Mouse (Mus musculus) liver, adult 2 months (tissue): ENCODE measurements around the gene Mecom.

Source experiments
- CTCF ChIP-seq: fragments of 200-500 bp; IDR thresholded peaks from 2 replicates; pipeline ENCODE4 v1.5.1; 2011; ENCODE audit warnings: low read depth, low read length, control low read depth
- POLR2A ChIP-seq: fragments of 200-500 bp; IDR thresholded peaks from 2 replicates; pipeline ENCODE4 v1.6.1; 2011; ENCODE audit warnings: low read length, control low read depth; ENCODE audit not compliant: insufficient read depth; ENCODE audit errors: extremely low read depth

DNA sequence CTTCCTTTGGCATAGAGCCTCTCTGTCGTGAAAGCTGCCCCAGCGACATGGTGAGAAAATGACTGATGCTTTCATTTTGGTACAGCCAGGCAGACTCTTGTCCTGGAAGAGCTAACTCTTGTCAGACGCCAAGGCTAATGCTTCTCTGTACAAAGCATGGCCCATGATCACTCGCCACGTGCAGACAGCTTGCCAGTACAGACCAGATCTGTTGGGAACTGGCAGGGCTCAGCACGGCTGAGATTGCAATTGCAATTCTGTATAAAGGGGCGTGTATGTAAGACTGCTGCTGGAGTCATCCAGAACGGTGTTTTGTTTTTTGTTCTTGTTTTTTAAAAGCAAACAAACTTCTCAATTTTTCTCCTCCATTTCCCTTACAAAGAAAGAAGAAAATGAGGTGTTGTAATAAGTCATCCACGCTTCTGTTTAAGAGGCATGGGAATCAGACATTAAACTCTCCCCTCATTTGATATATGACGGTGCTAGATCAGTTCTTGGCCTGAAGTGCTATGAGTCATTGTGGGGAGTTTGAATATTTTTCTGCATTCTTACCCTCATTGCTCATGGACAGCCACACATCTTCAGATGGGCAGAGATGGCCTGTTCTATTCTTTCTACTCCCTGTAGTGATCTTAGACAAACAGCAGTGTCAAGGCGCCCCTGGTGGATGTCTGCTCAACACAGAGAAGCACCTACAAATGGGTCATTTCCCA, 644.1 kb downstream of the Mecom start:
- TF ChIP-seq POLR2A, result no peak
- no peak for TF ChIP-seq CTCF
